Mouse (Mus musculus) midbrain, embryonic 12.5 days (tissue): ENCODE measurements around the gene Zfp57. TPM values are rescaled to one million over a fixed set of nuclear protein-coding genes. Genes with fewer than 3 reads are reported as not detected.
"Not testable (repeated sequence)": the region's sequence is repeated elsewhere in the genome, so short reads cannot be mapped to it uniquely, and the experiment has no call there.

Experiments
- ATAC-seq: fragments of 200-750 bp; cut with Nextera tagmentation; 2 replicates; pipeline ENCODE4 v1.8.0; 2017; ENCODE audit warnings: low read depth, moderate TSS enrichment, moderate library complexity; ENCODE audit not compliant: low FRiP score
- H3K27ac ChIP-seq: fragments of 300-500 bp; sonication (generic); replicated peaks from 2 replicates; pipeline ENCODE4 v1.5.1; 2016; ENCODE audit warnings: mild to moderate bottlenecking
- H3K27me3 ChIP-seq: fragments of 300-500 bp; sonication (generic); 2 replicates; pipeline ENCODE4 v1.6.1; 2016; ENCODE audit warnings: mild to moderate bottlenecking
- H3K36me3 ChIP-seq: fragments of 300-500 bp; sonication (generic); 2 replicates; pipeline ENCODE4 v1.6.1; 2016
- H3K4me1 ChIP-seq: fragments of 300-500 bp; sonication (generic); 2 replicates; pipeline ENCODE4 v1.6.1; 2016
- H3K4me2 ChIP-seq: fragments of 300-500 bp; sonication (generic); replicated peaks from 2 replicates; pipeline ENCODE4 v1.6.1; 2016; ENCODE audit warnings: mild to moderate bottlenecking, moderate library complexity
- H3K4me3 ChIP-seq: fragments of 300-500 bp; sonication (generic); 2 replicates; pipeline ENCODE4 v1.5.1; 2016; ENCODE audit warnings: mild to moderate bottlenecking
- H3K9ac ChIP-seq: fragments of 300-500 bp; sonication (generic); replicated peaks from 2 replicates; pipeline ENCODE4 v1.6.1; 2016; ENCODE audit warnings: mild to moderate bottlenecking, moderate library complexity
- H3K9me3 ChIP-seq: fragments of 300-500 bp; sonication (generic); 2 replicates; pipeline ENCODE4 v1.6.1; 2016; ENCODE audit warnings: mild to moderate bottlenecking
- WGBS: fragments of 180-500 bp; shearing (Covaris S2); methylation state at CpG from one replicate; pipeline ENCODE4 v1.1.7; 2016; 5-methylcytosine and 5-hydroxymethylcytosine counted together
- polyA plus RNA-seq: library from polyadenylated mRNA; unstranded; fragments of >200 nt; fragmentation: Nextera tagmentation; extraction: Ambion mirVana; gene quantifications from 2 replicates; pipeline ENCODE4 v1.2.1, GENCODE M21; 2016

Gene Zfp57
- polyA plus RNA-seq, 1 experiment from 2014 or later, result 175 TPM

- Histone ChIP-seq H3K4me2 (peak within 1 kb of the TSS; percentile 15; the same call in 1 of the 2 replicates), H3K4me3 (no peak within 1 kb of the TSS), H3K36me3 (no peaks in the 10 kb centered on the region), H3K9ac (no peak within 1 kb of the TSS), H3K27ac (no peak within 1 kb of the TSS), H3K27me3 (peaks cover 35% of the 10 kb centered on the region; the same call in 1 of the 2 replicates), H3K4me1 (peaks cover 7% of the 10 kb centered on the region; the same call in 1 of the 2 replicates), H3K9me3 (no peaks in the 10 kb centered on the region)
- 0 out of 2 replicates have a peak, but pooled peaks have one; percentile 30 for ATAC-seq
- WGBS, result 13% methylated on average over 18 of the region's 18 CpGs
These were observed 19.6 kb upstream of the Zfp57 start, which contains the start of gene 2410137M14Rik for GRCm38 (mm10) chr17:36981221-36981813. TSS of gene 2410137M14Rik (minus strand) at chr17:36981237.

- Histone ChIP-seq H3K27ac (no peak overlapping the region), H3K9ac (no peak overlapping the region), H3K9me3 (no peaks in the 10 kb centered on the region), H3K4me3 (no peak overlapping the region), H3K27me3 (peaks cover 39% of the 10 kb centered on the region; the same call in 1 of the 2 replicates), H3K36me3 (no peaks in the 10 kb centered on the region), H3K4me2 (peak overlapping the region; percentile 15; the same call in 1 of the 2 replicates), H3K4me1 (peaks cover 7% of the 10 kb centered on the region; the same call in 1 of the 2 replicates)
- ATAC-seq, result no peak
- 3% methylated on average over 4 of the region's 4 CpGs for WGBS
These were observed 19.1 kb upstream of the Zfp57 start for GRCm38 (mm10) chr17:36981845-36982244.

GRCm38 (mm10) chr17:36982253-36983155, 18.5 kb upstream of the Zfp57 start:
- no peaks in the 10 kb centered on the region for H3K9me3 ChIP-seq
- WGBS, result 29% methylated on average over 5 of the region's 5 CpGs
- peaks cover 43% of the 10 kb centered on the region for H3K27me3 ChIP-seq
- 0 out of 2 replicates have a peak overlapping the region, but pooled peaks have one; percentile 15 for H3K4me2 ChIP-seq
- no peak overlapping the region for H3K4me3 ChIP-seq
- H3K9ac ChIP-seq, result no peak overlapping the region
- no peak for ATAC-seq
- no peak overlapping the region for H3K27ac ChIP-seq
- no peaks in the 10 kb centered on the region for H3K36me3 ChIP-seq
- peaks cover 7% of the 10 kb centered on the region; the same call in 1 of the 2 replicates for H3K4me1 ChIP-seq

GRCm38 (mm10) chr17:36988475-36988874, 12.5 kb upstream of the Zfp57 start:
- WGBS, result 6% methylated on average over 24 of the region's 24 CpGs
- Histone ChIP-seq H3K9ac (no peak overlapping the region), H3K27ac (no peak overlapping the region), H3K36me3 (no peaks in the 10 kb centered on the region), H3K4me2 (0 out of 2 replicates have a peak overlapping the region, but pooled peaks have one; percentile 22), H3K27me3 (peaks cover 36% of the 10 kb centered on the region), H3K4me3 (no peak overlapping the region), H3K9me3 (no peaks in the 10 kb centered on the region), H3K4me1 (no peaks in the 10 kb centered on the region)
- no peak for ATAC-seq

- no peak for ATAC-seq
These were observed 11.5 kb upstream of the Zfp57 start, which contains the start of gene H2-M5 for GRCm38 (mm10) chr17:36989437-36989836. TSS of gene H2-M5 (minus strand) at chr17:36989537.

GRCm38 (mm10) chr17:36990630-36991029, 10.3 kb upstream of the Zfp57 start:
- WGBS, result 94% methylated on average over 6 of the region's 6 CpGs
- H3K36me3 ChIP-seq, ATAC-seq, H3K4me3 ChIP-seq, H3K27ac ChIP-seq, H3K9me3 ChIP-seq, H3K9ac ChIP-seq, H3K4me1 ChIP-seq, H3K4me2 ChIP-seq: not testable (repeated sequence)
- H3K27me3 ChIP-seq, result peaks cover 31% of the 10 kb centered on the region

More at GRCm38 (mm10) chr17:36989437-36989836, 11.5 kb upstream of the Zfp57 start, which contains the start of gene H2-M5:
- Histone ChIP-seq H3K4me1 (no peaks in the 10 kb centered on the region), H3K4me3 (no peak within 1 kb of the TSS), H3K27ac (no peak within 1 kb of the TSS), H3K4me2 (0 out of 2 replicates have a peak within 1 kb of the TSS, but pooled peaks have one; percentile 22), H3K36me3 (no peaks in the 10 kb centered on the region), H3K9me3 (no peaks in the 10 kb centered on the region), H3K27me3 (peaks cover 36% of the 10 kb centered on the region), H3K9ac (no peak within 1 kb of the TSS)
- 25% methylated on average over 5 of the region's 5 CpGs for WGBS

- Histone ChIP-seq H3K4me2 (no peak overlapping the region), H3K36me3 (no peaks in the 10 kb centered on the region), H3K27ac (no peak overlapping the region), H3K4me1 (no peaks in the 10 kb centered on the region), H3K9ac (no peak overlapping the region), H3K4me3 (no peak overlapping the region), H3K27me3 (peaks cover 23% of the 10 kb centered on the region), H3K9me3 (no peaks in the 10 kb centered on the region)
- 78% methylated on average over 3 of the region's 3 CpGs for WGBS
- ATAC-seq, result no peak
These were observed 8.4 kb upstream of the Zfp57 start for GRCm38 (mm10) chr17:36992336-36993104.

GRCm38 (mm10) chr17:36993770-36994325, 7.1 kb upstream of the Zfp57 start:
- 87% methylated on average over 4 of the region's 4 CpGs for WGBS

GRCm38 (mm10) chr17:36994528-36994927, 6.4 kb upstream of the Zfp57 start:
- H3K4me2 ChIP-seq, result no peak overlapping the region
- H3K9me3 ChIP-seq, result no peaks in the 10 kb centered on the region
- no peak overlapping the region for H3K4me3 ChIP-seq
- H3K27ac ChIP-seq, result no peak overlapping the region
- H3K9ac ChIP-seq, result no peak overlapping the region
- no peaks in the 10 kb centered on the region for H3K4me1 ChIP-seq
- peaks cover 3% of the 10 kb centered on the region for H3K27me3 ChIP-seq
- no peaks in the 10 kb centered on the region for H3K36me3 ChIP-seq
- 85% methylated on average over 2 of the region's 2 CpGs for WGBS
- no peak for ATAC-seq

More at GRCm38 (mm10) chr17:36993770-36994325, 7.1 kb upstream of the Zfp57 start:
- no peak for ATAC-seq
- H3K4me2 ChIP-seq, result no peak overlapping the region
- no peak overlapping the region for H3K27ac ChIP-seq
- H3K36me3 ChIP-seq, result no peaks in the 10 kb centered on the region
- H3K27me3 ChIP-seq, result peaks cover 10% of the 10 kb centered on the region
- H3K9me3 ChIP-seq, result no peaks in the 10 kb centered on the region
- no peak overlapping the region for H3K4me3 ChIP-seq
- no peak overlapping the region for H3K9ac ChIP-seq
- no peaks in the 10 kb centered on the region for H3K4me1 ChIP-seq

GRCm38 (mm10) chr17:36995448-36995847, 5.5 kb upstream of the Zfp57 start:
- 43% methylated on average over 3 of the region's 3 CpGs for WGBS
- Histone ChIP-seq H3K4me1 (no peaks in the 10 kb centered on the region), H3K36me3 (no peaks in the 10 kb centered on the region), H3K9ac (no peak overlapping the region), H3K4me2 (no peak overlapping the region), H3K9me3 (no peaks in the 10 kb centered on the region), H3K27ac (no peak overlapping the region), H3K4me3 (no peak overlapping the region), H3K27me3 (no peaks in the 10 kb centered on the region)
- no peak for ATAC-seq

- no peak overlapping the region for H3K27ac ChIP-seq
- no peak overlapping the region for H3K4me3 ChIP-seq
- peak; percentile 60; the same call in 1 of the 2 replicates for ATAC-seq
- H3K4me1 ChIP-seq, result no peaks in the 10 kb centered on the region
- no peak overlapping the region for H3K9ac ChIP-seq
- H3K4me2 ChIP-seq, result no peak overlapping the region
- 30% methylated on average over 7 of the region's 7 CpGs for WGBS
- no peaks in the 10 kb centered on the region for H3K27me3 ChIP-seq
- H3K36me3 ChIP-seq, result no peaks in the 10 kb centered on the region
- H3K9me3 ChIP-seq, result no peaks in the 10 kb centered on the region
These were observed 3.8 kb upstream of the Zfp57 start for GRCm38 (mm10) chr17:36997033-36997735.
